Mouse (Mus musculus) urinary bladder, postnatal 36 days (tissue): ENCODE data around the gene Acot5.
"Not testable (repeated sequence)": the region's sequence is repeated elsewhere in the genome, so short reads cannot be mapped to it uniquely, and the experiment has no call there.

ENCODE experiments used
- DNase-seq, 2 experiments: peaks; one replicate each; pipeline ENCODE4 v3.0.0; 2022; ENCODE audit warnings: low spot score in 2 of 2, mixed read lengths in 1 of 2

The Acot5 gene

GRCm38 (mm10) chr12:84062336-84062735 is 6.8 kb upstream of the Acot5 start:
- DNase-seq: no peak

DNA sequence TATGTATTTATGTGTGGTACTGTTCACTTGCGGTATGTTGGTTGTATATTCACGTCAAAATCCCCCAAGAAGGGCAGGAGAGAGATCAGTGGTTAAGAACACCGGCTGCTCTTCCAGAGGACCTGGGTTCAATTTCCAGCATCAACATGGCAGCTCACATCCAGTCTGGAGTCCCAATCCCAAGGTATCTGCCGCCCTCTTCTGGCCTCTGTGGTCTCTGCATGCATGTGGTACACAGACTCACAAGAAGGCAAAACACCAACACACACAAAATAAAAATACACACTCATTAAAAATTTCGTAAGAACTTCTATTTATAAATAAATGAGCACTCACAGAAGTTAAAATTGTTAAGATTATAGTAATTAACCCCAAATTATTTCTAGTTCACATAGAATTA is 5.9 kb upstream of the Acot5 start:
- peak in 1 of 2 experiments; percentile 2 for DNase-seq

DNA sequence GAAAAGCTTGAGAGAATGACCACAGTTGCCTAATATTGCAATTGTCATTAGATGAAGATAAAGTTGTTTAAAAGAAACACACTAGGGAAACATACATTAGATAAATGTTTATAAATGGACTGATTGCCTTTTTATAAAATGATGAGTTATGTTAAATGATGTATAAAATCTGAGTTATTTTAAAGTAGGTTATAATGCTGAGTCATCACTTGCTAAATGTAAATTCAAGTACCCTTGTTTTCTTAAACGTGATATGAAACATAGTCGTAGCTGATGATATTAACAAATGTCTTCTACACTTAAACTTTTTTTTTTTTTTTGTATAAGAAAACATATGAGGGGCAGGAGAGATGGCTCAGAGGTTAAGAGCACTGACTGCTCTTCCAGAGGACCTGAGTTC is 5.3 kb upstream of the Acot5 start:
- no peak for DNase-seq

GRCm38 (mm10) chr12:84064621-84065020 is 4.5 kb upstream of the Acot5 start:
- DNase-seq: no peak

DNA sequence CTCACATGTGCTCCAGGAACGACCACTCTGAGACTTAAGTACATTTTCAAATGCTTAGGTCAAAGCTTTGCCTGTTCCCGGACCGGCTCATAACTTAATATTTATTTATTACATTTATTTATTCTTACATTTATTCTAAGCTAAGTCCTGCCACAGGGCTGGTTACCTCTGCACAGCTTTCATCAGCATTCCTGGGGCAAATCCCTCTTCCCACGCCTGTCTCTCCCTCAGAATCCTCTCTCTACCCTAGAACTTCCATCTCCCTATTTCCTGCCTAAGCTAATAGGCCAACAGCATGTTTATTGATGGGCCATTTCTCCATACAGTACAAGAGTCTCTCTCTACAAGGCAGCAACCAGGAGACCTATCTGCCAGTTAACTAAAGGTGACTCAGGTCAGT is 1.4 kb upstream of the Acot5 start:
- no peak for DNase-seq

- DNase-seq: no peak
These were observed 829 bp upstream of the Acot5 start for GRCm38 (mm10) chr12:84068296-84068695.

DNA sequence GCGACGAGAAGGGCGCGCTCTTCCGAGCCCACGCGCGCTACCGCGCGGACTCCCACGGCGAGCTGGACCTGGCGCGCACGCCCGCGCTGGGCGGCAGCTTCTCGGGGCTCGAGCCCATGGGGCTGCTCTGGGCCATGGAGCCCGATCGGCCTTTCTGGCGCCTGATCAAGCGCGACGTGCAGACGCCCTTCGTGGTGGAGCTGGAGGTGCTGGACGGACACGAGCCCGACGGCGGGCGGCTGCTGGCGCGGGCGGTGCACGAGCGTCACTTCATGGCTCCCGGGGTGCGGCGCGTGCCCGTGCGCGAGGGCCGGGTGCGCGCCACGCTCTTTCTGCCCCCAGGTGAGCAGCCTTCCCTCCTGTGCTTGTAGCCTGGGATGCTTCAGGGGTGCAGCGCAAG is 457 bp downstream of the Acot5 start:
- DNase-seq: peak; percentile 6 to 17

DNA sequence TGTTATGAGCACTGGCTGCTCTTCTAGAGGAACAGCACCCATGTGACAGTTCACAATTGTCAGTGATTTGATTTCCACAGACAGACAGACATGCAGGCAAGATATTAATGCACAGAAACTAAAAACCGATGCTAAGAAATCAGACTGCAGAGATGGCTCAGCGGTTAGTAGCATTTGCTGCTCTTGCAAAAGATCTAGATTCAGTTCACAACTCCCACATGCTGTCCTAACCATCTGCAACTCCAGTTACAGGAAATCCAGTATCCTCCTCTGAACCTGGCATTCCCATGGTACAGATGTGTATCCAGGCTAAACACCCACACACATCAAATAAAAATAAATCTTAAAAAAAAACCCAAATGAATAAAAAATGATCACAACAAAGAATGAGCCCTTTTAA is 2.6 kb downstream of the Acot5 start:
- DNase-seq: no peak

DNA sequence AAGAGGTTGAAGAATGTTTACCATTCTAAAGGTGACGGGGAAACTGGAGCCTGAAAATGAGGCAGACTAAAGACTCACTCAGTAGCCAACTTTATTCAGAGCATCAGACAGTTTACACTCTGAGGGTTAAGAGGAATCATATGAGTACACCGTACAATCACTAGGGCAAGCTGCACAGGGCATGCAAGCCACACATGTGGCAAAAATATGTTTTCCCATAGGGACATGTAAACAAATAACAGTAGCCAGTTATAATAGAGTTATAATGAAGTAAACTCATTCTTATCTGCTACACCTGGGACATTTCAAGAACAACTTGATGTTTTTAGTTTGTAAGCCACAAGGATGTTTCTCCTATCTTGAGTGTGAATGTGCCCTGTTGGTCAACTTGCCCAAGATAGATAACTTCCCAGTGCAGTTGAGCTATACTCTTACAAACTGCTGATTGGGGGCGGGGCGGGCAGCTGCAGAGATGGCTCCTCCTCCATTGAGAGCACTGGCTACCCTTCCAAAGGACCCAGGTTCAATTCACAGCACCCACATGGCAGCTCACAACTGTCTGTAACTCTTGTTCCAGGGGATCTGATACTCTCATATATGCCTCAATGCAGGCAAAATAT is 8.4 kb downstream of the Acot5 start:
- no peak for DNase-seq

- DNase-seq: no peak
These were observed 14.7 kb downstream of the Acot5 start for GRCm38 (mm10) chr12:84083842-84084241.

DNA sequence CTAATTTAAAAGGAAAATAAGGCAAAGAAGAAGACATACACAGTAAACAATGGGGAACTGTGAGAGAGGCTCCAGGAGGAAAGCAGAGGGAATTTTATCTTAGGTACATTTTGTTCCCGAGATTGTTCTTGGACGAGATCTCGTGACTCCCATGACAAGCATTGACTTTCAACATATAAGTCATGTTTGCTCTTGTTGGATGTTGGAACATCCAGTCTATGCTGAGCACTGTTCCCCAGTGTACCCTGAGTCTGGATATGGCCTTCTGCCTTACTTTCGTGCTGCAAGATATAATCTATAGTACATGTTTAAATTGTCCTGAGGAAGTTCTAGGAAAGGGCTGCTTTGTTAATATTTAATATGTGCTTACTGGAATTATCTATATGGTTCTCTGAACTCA is 15.5 kb downstream of the Acot5 start:
- no peak for DNase-seq

DNA sequence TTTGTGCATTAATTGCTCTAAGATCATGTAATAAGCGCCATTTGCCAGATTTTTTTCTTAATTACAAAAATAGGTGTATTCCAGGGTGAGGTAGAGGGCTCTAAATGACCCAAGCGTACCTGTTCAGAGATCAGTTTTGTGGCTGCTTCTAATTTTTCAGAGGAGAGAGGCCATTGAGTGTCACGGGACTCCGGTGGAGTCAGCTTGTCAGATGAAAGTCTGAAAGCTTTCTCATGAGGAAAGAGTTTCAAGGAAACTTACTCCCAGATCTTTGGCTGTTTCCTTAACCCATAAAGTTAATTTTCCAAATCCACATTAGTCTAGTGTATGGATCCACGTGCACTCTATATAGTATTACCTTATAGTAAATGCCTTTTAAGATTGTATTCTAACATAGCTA is 25.5 kb downstream of the Acot5 start:
- not testable (repeated sequence) for DNase-seq

- no peak for DNase-seq
These were observed 30.5 kb downstream of the Acot5 start for GRCm38 (mm10) chr12:84099605-84100004.

DNA sequence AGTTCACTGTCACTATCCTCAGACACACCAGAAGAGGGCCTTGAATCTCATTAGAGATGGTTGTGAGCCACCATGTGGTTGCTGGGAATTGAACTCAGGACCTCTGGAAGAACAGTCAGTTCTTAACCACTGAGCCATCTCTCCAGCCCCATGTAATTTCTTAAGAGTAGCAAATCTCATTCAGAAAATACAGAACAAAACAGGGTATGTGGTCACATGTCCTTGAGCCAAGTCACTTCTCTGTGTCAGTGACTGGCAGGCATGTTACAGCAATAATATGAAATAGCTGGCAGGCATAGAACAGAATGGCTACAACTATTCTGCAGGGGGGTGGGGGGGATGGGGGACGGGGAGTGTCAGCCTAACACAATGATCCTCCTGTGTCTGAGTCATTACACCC is 30.9 kb downstream of the Acot5 start:
- no peak for DNase-seq

- peak; percentile 18 to 22 for DNase-seq
These were observed 31.7 kb downstream of the Acot5 start, which contains the start of gene Acot6 for GRCm38 (mm10) chr12:84100604-84101492. Gene Acot6, plus strand, starts transcription at chr12:84100654.

- DNase-seq: no peak
These were observed 32.3 kb downstream of the Acot5 start for GRCm38 (mm10) chr12:84101493-84101845.

- DNase-seq: no peak
These were observed 37.9 kb downstream of the Acot5 start for GRCm38 (mm10) chr12:84107012-84107411.

DNA sequence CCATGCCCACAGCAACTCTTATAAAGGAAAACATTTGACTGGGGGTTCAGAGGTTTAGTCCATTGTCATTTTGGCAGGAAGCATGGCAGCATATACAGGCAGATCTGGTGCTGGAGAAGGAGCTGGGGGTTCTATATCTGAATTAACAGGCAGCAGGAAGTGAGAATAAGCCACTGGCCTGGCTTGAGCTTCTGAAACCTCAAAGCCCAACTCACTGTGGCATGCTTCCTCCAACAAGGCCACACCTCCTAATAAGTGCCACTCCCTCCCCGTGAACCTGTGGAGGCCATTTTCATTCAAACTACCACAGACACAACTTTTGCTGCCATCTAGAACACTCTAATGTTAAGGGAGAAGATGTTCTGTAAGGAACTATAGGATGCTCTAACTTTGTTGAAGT is 38.6 kb downstream of the Acot5 start:
- no peak for DNase-seq

DNA sequence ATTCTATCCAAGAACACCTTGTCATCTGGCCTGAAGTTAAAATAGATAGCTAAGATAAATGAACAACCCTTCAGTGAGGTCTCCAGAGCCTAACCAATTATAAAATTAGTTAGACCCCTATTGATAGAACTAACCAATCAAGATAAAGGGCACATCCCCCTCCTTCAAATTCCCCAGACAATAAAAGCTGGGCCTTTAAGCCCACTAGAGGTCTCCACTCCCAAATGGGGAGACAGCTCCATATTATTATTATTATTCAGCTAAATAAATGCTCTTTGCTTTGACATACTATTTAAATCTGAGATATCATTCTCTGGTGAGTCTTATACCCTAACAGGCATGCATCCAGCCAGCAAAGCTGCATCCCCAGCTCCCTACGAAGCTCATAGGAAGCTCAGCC is 40.8 kb downstream of the Acot5 start:
- DNase-seq: no peak

DNA sequence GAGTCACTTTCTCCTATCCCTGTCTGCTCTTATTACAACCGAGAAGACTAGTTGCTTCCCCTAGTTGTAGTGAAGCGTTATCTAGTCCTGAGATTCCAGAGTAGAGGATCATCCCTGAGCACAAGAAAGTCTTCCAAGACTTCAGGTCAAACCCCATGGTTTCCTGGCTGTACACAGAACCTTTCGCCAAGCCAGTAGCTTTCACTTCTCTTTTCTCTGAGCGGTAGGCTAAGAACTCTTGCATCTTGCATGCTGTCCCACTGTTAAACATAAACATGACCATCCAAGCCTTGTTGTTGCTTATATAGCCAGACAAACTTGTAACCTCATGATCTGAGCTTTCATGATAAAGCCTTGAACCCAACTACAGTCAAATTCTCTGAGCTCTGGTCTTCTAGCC is 41.7 kb downstream of the Acot5 start:
- no peak for DNase-seq

DNA sequence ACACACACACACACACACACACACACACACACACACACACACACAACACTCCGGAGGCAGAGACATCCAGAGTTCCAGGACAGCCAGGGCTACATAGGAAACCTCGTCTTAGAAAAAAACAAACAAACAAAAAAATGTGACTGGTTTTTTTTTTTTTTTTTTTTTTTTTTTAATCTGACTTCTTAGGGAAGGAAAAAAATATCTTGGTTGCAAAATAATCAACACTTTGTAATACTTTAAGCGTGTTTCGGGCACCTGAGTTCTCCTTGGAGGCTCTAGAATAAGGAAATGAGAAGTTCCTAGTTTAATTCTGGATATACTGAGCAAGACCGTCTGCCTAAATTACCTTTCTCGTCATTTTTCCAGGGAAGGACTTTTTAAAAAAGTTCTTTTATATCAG is 44.6 kb downstream of the Acot5 start:
- no peak for DNase-seq

GRCm38 (mm10) chr12:84114153-84114994 is 45.2 kb downstream of the Acot5 start, which contains the start of gene Dnal1:
Gene Dnal1, plus strand, starts transcription at chr12:84114366.
- DNase-seq: peak; percentile 68 to 89
